Mouse (Mus musculus) limb, embryonic 15.5 days (tissue): ENCODE data around the gene Prmt8. TPM values are rescaled to one million over a fixed set of nuclear protein-coding genes. Genes with fewer than 3 reads are reported as not detected.

Experiments used
- ATAC-seq: fragments of 200-750 bp; cut with Nextera tagmentation; 2 replicates; pipeline ENCODE4 v1.8.0; 2017; ENCODE audit warnings: low read depth, moderate TSS enrichment; ENCODE audit not compliant: insufficient number of reproducible peaks, low FRiP score, low TSS enrichment
- H3K27ac ChIP-seq: fragments of 300-500 bp; sonication (generic); 2 replicates; pipeline ENCODE4 v1.5.1; 2015; ENCODE audit warnings: moderate library complexity, mild to moderate bottlenecking, inconsistent platforms
- H3K27me3 ChIP-seq: fragments of 300-500 bp; sonication (generic); 2 replicates; pipeline ENCODE4 v1.6.1; 2015; ENCODE audit warnings: inconsistent platforms
- H3K36me3 ChIP-seq: fragments of 300-500 bp; sonication (generic); 2 replicates; pipeline ENCODE4 v1.6.1; 2015; ENCODE audit warnings: inconsistent platforms
- H3K4me1 ChIP-seq: fragments of 300-500 bp; sonication (generic); 2 replicates; pipeline ENCODE4 v1.6.1; 2015; ENCODE audit warnings: inconsistent platforms
- H3K4me2 ChIP-seq: fragments of 300-500 bp; sonication (generic); 2 replicates; pipeline ENCODE4 v1.6.1; 2015; ENCODE audit warnings: mild to moderate bottlenecking, inconsistent platforms
- H3K4me3 ChIP-seq: fragments of 300-500 bp; sonication (generic); 2 replicates; pipeline ENCODE4 v1.5.1; 2015; ENCODE audit warnings: mild to moderate bottlenecking, inconsistent platforms
- H3K9ac ChIP-seq: fragments of 300-500 bp; sonication (generic); 2 replicates; pipeline ENCODE4 v1.6.1; 2015; ENCODE audit warnings: inconsistent platforms
- H3K9me3 ChIP-seq: fragments of 300-500 bp; sonication (generic); 2 replicates; pipeline ENCODE4 v1.6.1; 2016; ENCODE audit warnings: inconsistent platforms
- WGBS: fragments of 180-500 bp; shearing (Covaris S2); methylation state at CpG from one replicate; pipeline ENCODE4 v1.1.7; 2015; 5-methylcytosine and 5-hydroxymethylcytosine counted together
- polyA plus RNA-seq: library from polyadenylated mRNA; unstranded; fragments of >200 nt; fragmentation: Nextera tagmentation; extraction: Ambion mirVana; gene quantifications from 2 replicates; pipeline ENCODE4 v1.2.1, GENCODE M21; 2015

The Prmt8 gene
- polyA plus RNA-seq, 1 experiment from 2014 or later: 0.44 TPM

- Histone ChIP-seq H3K9ac (no peak overlapping the region), H3K9me3 (no peaks in the 10 kb centered on the region), H3K4me2 (no peak overlapping the region), H3K27me3 (no peaks in the 10 kb centered on the region), H3K27ac (no peak overlapping the region), H3K4me3 (no peak overlapping the region), H3K36me3 (no peaks in the 10 kb centered on the region), H3K4me1 (no peaks in the 10 kb centered on the region)
- no peak for ATAC-seq
- 72% methylated on average over 4 of the region's 4 CpGs for WGBS
Measured at GRCm38 (mm10) chr6:127684981-127685380, 84.3 kb downstream of the Prmt8 start.

DNA sequence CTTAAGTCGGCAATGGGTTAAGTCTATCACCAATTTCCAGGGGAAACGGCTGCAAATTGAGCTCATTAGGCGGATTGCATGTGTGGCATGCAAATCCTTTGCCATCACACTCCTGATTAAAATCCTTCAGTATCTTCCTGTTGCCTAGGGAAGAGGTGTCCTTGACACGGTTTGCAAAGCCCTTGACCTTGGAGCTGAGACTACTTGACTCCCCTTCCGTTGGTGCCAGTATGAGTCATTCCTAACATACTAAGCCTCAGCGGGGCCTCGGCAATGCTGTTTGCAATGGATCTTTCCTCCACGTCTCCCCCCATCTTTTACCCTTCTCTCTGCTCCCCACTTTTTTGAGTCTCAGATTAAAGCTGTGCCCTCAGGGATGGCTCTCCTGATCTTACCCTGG lies 85.7 kb downstream of the Prmt8 start:
- H3K4me2 ChIP-seq: no peak overlapping the region
- WGBS: 57% methylated on average over 8 of the region's 8 CpGs
- no peaks in the 10 kb centered on the region for H3K36me3 ChIP-seq
- no peaks in the 10 kb centered on the region for H3K9me3 ChIP-seq
- ATAC-seq: no peak
- H3K27ac ChIP-seq: no peak overlapping the region
- H3K4me3 ChIP-seq: no peak overlapping the region
- H3K4me1 ChIP-seq: no peaks in the 10 kb centered on the region
- no peaks in the 10 kb centered on the region for H3K27me3 ChIP-seq
- H3K9ac ChIP-seq: no peak overlapping the region

- Histone ChIP-seq H3K4me2 (no peak overlapping the region), H3K36me3 (no peaks in the 10 kb centered on the region), H3K9me3 (no peaks in the 10 kb centered on the region), H3K27ac (no peak overlapping the region), H3K4me3 (no peak overlapping the region), H3K4me1 (no peaks in the 10 kb centered on the region), H3K9ac (no peak overlapping the region), H3K27me3 (no peaks in the 10 kb centered on the region)
- no peak for ATAC-seq
- 87% methylated on average over 7 of the region's 7 CpGs for WGBS
Measured at GRCm38 (mm10) chr6:127680784-127681183, 88.5 kb downstream of the Prmt8 start.

DNA sequence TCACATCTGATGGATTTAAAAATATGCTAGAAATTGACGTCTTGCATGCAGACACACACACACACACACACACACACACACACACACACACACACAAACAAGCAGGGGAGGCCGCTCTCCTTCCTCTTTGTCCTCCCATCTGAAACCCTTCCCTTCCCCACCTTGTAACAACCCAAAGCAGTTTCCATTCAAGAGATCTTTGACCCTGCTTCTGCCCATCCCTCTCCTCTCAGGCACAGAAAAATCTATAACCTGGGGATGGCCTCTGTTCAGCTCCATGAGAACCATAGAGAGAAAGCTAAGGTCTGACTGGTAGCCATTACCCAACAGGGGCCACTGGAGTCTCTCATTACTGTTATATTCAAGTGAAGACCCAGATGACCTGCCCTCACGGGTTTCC lies 90.3 kb downstream of the Prmt8 start:
- H3K9me3 ChIP-seq: no peaks in the 10 kb centered on the region
- H3K27me3 ChIP-seq: no peaks in the 10 kb centered on the region
- H3K27ac ChIP-seq: no peak overlapping the region
- no peaks in the 10 kb centered on the region for H3K36me3 ChIP-seq
- H3K4me1 ChIP-seq: no peaks in the 10 kb centered on the region
- no peak overlapping the region for H3K9ac ChIP-seq
- H3K4me2 ChIP-seq: no peak overlapping the region
- no peak overlapping the region for H3K4me3 ChIP-seq
- ATAC-seq: no peak
- WGBS: 79% methylated on average over 3 of the region's 3 CpGs

- no peak overlapping the region for H3K9ac ChIP-seq
- H3K4me2 ChIP-seq: no peak overlapping the region
- H3K9me3 ChIP-seq: no peaks in the 10 kb centered on the region
- H3K4me3 ChIP-seq: no peak overlapping the region
- no peaks in the 10 kb centered on the region for H3K27me3 ChIP-seq
- H3K36me3 ChIP-seq: no peaks in the 10 kb centered on the region
- no peak for ATAC-seq
- no peak overlapping the region for H3K27ac ChIP-seq
- WGBS: 65% methylated on average over 9 of the region's 9 CpGs
- no peaks in the 10 kb centered on the region for H3K4me1 ChIP-seq
Measured at GRCm38 (mm10) chr6:127678320-127678719, 91.0 kb downstream of the Prmt8 start.

GRCm38 (mm10) chr6:127676866-127677265 lies 92.4 kb downstream of the Prmt8 start:
- WGBS: 75% methylated on average over 11 of the region's 11 CpGs
- ATAC-seq: no peak
- no peak overlapping the region for H3K4me3 ChIP-seq

DNA sequence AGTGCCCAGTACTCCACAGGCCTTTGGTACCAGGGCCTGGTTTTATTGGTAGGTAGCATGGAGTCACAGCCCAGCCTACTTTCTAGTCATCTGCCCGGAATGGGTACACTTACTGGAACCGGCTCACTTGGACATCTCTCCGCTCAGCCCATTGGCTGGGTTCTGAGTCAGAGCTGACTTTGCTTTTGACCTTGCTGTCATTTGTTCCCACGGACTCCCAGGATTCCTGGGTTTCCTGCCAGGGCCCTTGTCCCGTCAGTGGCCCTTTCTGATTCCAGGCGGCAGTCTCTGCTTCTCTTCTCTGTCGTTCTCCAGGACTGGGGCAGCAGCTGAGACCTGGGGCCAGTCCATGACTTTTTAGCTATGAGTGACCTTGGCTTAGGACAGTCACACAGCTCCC lies 97.2 kb downstream of the Prmt8 start:
- 85% methylated on average over 7 of the region's 7 CpGs for WGBS

More at GRCm38 (mm10) chr6:127676866-127677265, 92.4 kb downstream of the Prmt8 start:
- no peak overlapping the region for H3K27ac ChIP-seq
- no peaks in the 10 kb centered on the region for H3K36me3 ChIP-seq
- H3K9ac ChIP-seq: no peak overlapping the region
- no peaks in the 10 kb centered on the region for H3K4me1 ChIP-seq
- H3K9me3 ChIP-seq: no peaks in the 10 kb centered on the region
- H3K27me3 ChIP-seq: no peaks in the 10 kb centered on the region
- no peak overlapping the region for H3K4me2 ChIP-seq

DNA sequence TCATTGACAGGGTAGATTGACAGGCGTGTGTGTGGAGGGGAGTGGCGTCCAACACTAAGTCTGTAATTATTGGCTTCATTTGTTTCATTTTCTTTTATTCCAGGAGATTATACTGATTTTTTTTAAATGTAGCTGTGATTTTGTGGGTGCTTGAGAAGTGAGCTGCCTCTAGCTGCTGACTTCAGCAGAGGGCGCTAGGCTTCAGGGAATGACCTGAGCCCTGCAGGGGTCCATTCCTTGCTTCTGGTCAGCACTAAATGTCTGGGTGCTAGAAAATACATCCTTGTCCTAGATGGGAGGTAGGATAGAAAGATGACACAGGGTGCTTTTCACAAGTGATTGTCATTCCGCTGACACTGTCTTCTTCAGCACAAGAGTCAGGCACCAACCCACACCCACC lies 99.2 kb downstream of the Prmt8 start:
- WGBS: 86% methylated on average over 4 of the region's 4 CpGs
- H3K27ac ChIP-seq: no peak overlapping the region
- H3K9me3 ChIP-seq: no peaks in the 10 kb centered on the region
- no peaks in the 10 kb centered on the region for H3K27me3 ChIP-seq
- no peaks in the 10 kb centered on the region for H3K4me1 ChIP-seq
- H3K4me2 ChIP-seq: no peak overlapping the region
- H3K36me3 ChIP-seq: no peaks in the 10 kb centered on the region
- no peak overlapping the region for H3K4me3 ChIP-seq
- ATAC-seq: no peak
- no peak overlapping the region for H3K9ac ChIP-seq

More for the DNA sequence above, 97.2 kb downstream of the Prmt8 start:
- Histone ChIP-seq H3K4me1 (no peaks in the 10 kb centered on the region), H3K36me3 (no peaks in the 10 kb centered on the region), H3K9me3 (no peaks in the 10 kb centered on the region), H3K27me3 (no peaks in the 10 kb centered on the region), H3K27ac (no peak overlapping the region), H3K4me3 (no peak overlapping the region), H3K9ac (no peak overlapping the region), H3K4me2 (no peak overlapping the region)
- no peak for ATAC-seq

GRCm38 (mm10) chr6:127669313-127669712 lies 100.0 kb downstream of the Prmt8 start:
- no peak overlapping the region for H3K4me3 ChIP-seq
- no peak overlapping the region for H3K27ac ChIP-seq
- 63% methylated on average over 4 of the region's 4 CpGs for WGBS
- no peak overlapping the region for H3K9ac ChIP-seq
- no peaks in the 10 kb centered on the region for H3K4me1 ChIP-seq
- no peak for ATAC-seq
- H3K36me3 ChIP-seq: no peaks in the 10 kb centered on the region
- no peak overlapping the region for H3K4me2 ChIP-seq
- 0 out of 2 replicates have a peak, but pooled peaks cover 3% of the 10 kb centered on the region for H3K27me3 ChIP-seq
- H3K9me3 ChIP-seq: no peaks in the 10 kb centered on the region

GRCm38 (mm10) chr6:127663263-127663662 lies 106.0 kb downstream of the Prmt8 start:
- Histone ChIP-seq H3K27me3 (0 out of 2 replicates have a peak, but pooled peaks cover 3% of the 10 kb centered on the region), H3K36me3 (no peaks in the 10 kb centered on the region), H3K9me3 (no peaks in the 10 kb centered on the region), H3K9ac (no peak overlapping the region), H3K27ac (no peak overlapping the region), H3K4me2 (no peak overlapping the region), H3K4me1 (peaks cover 9% of the 10 kb centered on the region; the same call in 1 of the 2 replicates), H3K4me3 (no peak overlapping the region)
- ATAC-seq: no peak
- WGBS: 77% methylated on average over 7 of the region's 7 CpGs

- Histone ChIP-seq H3K4me2 (no peak overlapping the region), H3K9me3 (no peaks in the 10 kb centered on the region), H3K36me3 (no peaks in the 10 kb centered on the region), H3K27me3 (0 out of 2 replicates have a peak, but pooled peaks cover 3% of the 10 kb centered on the region), H3K27ac (no peak overlapping the region), H3K9ac (no peak overlapping the region), H3K4me3 (no peak overlapping the region), H3K4me1 (peaks cover 9% of the 10 kb centered on the region; the same call in 1 of the 2 replicates)
- no peak for ATAC-seq
- WGBS: 76% methylated on average over 7 of the region's 7 CpGs
Measured at GRCm38 (mm10) chr6:127661717-127662292, 107.5 kb downstream of the Prmt8 start.

GRCm38 (mm10) chr6:127659966-127660365 lies 109.3 kb downstream of the Prmt8 start:
- no peak for ATAC-seq
- no peak overlapping the region for H3K27ac ChIP-seq
- H3K27me3 ChIP-seq: 0 out of 2 replicates have a peak, but pooled peaks cover 3% of the 10 kb centered on the region
- H3K4me3 ChIP-seq: no peak overlapping the region
- no peaks in the 10 kb centered on the region for H3K36me3 ChIP-seq
- H3K4me1 ChIP-seq: peaks cover 9% of the 10 kb centered on the region; the same call in 1 of the 2 replicates
- 71% methylated on average over 4 of the region's 4 CpGs for WGBS
- no peaks in the 10 kb centered on the region for H3K9me3 ChIP-seq
- no peak overlapping the region for H3K9ac ChIP-seq
- no peak overlapping the region for H3K4me2 ChIP-seq

DNA sequence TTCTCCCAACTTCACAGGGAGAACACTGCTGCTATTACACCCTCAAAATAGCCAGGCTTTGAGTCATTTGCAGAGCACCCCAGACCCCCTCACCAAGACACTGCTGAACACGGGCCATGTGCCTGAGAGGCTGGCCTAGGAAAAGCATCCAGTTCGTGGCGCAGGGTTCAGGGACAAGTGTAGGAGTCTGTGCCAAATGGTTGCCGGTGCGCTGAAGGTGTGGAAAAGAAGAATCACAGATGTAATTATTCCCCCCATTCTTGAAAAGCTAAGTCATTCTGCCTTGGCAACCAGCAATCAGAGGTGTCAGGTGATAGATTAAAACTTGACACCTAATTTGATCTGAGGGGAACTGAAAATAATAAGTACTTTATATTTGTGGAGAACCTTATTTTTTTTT lies 109.8 kb downstream of the Prmt8 start:
- Histone ChIP-seq H3K9me3 (no peaks in the 10 kb centered on the region), H3K4me2 (no peak overlapping the region), H3K27me3 (no peaks in the 10 kb centered on the region), H3K9ac (no peak overlapping the region), H3K4me3 (no peak overlapping the region), H3K36me3 (no peaks in the 10 kb centered on the region), H3K27ac (no peak overlapping the region), H3K4me1 (peaks cover 9% of the 10 kb centered on the region; the same call in 1 of the 2 replicates)
- 40% methylated on average over 5 of the region's 5 CpGs for WGBS
- no peak for ATAC-seq
